Mouse (Mus musculus): ENCODE measurements around the gene Sergef. TPM values are rescaled to one million over a fixed set of nuclear protein-coding genes. Genes with fewer than 3 reads are reported as not detected.
A peak's percentile ranks its signal among the peaks of the same experiment; 100 is the strongest.
"Not testable (repeated sequence)": the region's sequence is repeated elsewhere in the genome, so short reads cannot be mapped to it uniquely, and the experiment has no call there.

Gene Sergef
- total RNA-seq (2021), result 1 to 10 TPM; 3.0 to 3.1 TPM
- long read RNA-seq, experiment 1, partial matches to known transcripts, result 0 of 5 reads
- long read RNA-seq, experiment 1, other reads (novel, unspliced or antisense), result 1 of 5 reads
- long read RNA-seq, experiment 2, partial matches to known transcripts, result 0 of 4 reads
- long read RNA-seq, experiment 2, other reads (novel, unspliced or antisense), result 2 of 4 reads

DNA sequence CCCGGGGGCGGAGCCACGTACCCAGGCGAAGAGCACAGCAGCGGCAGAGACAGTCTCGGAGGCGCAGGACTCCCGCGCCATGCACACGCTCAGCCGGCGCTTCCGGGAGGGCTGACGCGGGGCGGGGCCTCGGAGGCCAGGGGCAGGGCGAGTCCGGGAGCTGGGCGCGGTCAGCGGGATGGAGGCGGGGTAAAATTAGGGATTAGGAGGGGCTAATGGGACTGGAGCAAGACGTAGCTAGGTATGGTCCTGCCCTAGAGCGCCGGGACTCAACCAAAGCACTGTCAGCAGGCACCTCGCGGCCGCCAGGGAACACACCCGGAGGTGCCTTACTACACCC, at the start of gene Sergef:
TSS of gene Sergef (minus strand) at position 116 of the 340 bp plus-strand sequence.
- peak; percentile 79 to 85 for DNase-seq
- intact Hi-C loops (cut with DNase I), result no loop called here

DNA sequence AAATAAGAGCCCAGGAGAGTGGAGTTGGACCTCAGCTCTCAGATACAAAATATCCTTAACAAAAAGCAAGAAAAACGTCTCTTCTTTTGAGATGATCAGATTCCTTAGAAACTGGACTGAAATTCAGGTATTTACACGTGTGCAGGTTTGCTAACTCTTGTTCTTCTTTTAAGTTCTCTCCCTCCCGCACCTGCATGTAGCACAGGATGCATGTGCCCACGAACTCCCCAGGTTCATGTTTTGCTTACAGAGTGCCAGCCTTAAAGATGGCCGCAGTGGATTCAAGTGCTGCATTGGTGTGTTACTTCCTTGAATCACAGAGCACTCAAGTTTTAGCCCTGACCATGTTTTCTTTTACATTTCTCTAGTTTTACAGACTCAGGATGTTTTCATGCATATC, 47.2 kb upstream of the Sergef start:
- no peak for DNase-seq
- intact Hi-C loops (cut with DNase I), result no loop called here

DNA sequence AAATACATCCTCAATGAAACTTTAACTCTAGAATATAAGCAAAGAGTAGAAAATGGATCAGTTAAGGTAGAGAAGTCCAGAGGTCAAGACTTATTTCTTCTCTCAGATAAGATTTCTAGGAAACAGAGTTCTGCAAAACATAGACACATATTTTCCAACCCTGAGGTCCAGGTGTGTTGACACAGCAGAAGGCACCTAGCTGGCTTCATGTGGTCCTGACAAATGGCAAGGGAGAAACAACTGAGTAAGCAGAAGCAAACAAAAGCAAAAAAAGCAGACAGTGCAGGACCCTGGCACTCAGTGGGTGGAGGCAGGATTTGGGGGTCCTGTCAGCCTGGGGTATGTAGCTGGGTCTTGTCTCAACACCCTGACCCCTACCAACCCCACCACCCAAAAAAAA, 41.1 kb upstream of the Sergef start:
- intact Hi-C loops (cut with DNase I), result no loop called here

DNA sequence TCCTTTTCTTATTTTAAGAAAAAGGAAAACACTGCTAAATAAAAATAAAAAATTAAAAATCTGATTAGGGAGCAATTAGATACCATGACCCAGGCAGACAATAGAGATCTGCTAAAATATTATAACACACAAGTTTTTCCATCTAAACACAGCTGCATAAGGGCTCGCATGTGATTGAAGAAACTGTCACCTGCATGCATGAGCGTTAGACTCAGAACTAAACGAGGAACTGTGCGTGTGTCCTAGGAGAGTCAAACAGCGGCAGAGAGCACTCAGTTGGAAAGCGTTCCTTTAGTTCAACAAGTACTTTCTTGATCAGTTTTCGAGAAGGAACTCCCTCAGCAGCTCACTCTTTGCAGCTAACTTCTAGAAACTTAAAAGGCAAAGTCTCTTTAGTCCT, 39.4 kb upstream of the Sergef start:
- intact Hi-C loops (cut with DNase I); DNase-seq: not testable (repeated sequence)

More for the DNA sequence above, 41.1 kb upstream of the Sergef start:
- no peak for DNase-seq

DNA sequence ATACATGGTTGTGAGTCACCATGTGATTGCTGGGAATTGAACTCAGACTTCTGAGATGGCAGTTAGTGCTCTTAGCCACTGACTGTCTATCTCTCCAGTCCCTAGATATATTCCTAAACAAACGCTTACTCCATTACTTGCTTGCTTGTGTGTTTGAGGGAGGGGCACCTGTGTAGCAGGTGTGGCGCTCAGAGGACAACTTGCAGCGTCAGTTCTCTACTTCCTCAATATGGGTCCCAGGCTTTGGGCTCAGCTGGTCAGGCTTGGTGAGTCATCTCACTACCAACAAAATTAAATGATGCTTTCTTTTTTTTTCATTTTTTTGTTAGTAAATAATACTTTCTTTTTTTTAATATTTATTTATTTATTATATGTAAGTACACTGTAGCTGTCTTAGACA, 38.8 kb upstream of the Sergef start:
- intact Hi-C loops (cut with DNase I), result no loop called here

DNA sequence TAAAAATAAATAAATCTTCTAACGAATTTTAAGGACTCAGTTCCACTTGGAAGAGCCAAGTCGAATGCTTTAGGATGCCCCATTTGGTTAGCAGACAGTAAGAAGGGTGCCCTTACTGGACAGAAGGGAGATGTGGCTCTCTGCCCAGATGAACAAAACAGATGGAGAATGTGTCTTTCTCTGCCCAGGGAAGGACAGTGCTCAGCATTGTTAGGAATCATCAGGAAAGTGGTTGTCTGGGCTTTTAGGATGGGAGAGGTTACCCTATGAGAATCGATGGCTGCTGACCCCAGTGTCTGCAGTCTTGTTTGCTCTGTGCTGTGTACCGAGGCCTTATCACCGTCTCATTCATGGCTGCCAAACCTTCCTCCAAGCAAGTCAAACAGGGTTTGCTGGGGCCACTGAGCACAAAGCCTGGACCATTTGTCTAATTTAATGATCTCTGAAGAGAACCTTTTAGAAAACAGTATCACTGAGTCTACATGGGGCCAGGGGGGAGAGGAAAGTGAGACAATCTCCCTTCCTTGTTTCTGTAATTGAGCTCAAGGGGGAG, 37.3 kb upstream of the Sergef start:
- no peak for DNase-seq
- intact Hi-C loops (cut with DNase I), result no loop called here

More for the DNA sequence above, 38.8 kb upstream of the Sergef start:
- DNase-seq, result no peak

DNA sequence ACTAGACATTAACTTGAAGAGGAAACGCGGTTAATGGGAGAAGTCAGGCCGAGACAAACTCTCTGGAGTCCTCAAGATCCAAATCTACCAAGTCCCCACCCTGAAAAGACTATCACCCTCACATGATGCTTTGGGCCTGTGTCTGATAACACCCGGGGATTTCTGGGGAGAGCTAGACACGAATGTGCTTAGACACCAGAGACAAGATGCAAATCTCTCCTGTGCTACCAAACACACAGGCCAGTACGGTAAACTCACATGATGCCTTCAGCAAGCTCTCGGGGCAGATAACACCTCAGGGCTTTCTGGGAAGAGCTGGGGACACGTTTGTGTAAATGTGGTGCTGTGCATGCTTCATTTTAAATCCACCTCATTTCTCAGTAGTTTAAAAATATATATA, 36.3 kb upstream of the Sergef start:
- intact Hi-C loops (cut with DNase I), result no loop called here
- no peak for DNase-seq

DNA sequence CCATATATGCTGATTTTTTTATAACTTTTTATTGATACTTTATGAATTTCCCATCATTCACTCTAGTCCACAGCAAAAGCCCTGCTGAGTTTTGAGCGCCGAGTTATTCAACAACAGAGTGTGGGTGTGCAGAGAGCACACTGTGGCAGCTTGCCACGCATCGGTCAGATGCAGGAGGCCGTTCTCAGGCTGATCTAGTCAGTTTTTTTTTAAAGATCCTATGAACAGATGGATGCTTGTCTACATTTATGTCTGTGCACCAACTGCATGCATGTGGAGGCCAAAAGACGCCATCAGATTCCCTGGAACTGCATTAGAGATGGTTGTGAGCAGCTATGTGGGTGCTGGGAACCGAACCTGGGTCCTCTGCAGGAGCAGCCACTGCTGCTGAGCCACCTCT, 35.5 kb upstream of the Sergef start:
- no peak for DNase-seq
- intact Hi-C loops (cut with DNase I), result no loop called here

DNA sequence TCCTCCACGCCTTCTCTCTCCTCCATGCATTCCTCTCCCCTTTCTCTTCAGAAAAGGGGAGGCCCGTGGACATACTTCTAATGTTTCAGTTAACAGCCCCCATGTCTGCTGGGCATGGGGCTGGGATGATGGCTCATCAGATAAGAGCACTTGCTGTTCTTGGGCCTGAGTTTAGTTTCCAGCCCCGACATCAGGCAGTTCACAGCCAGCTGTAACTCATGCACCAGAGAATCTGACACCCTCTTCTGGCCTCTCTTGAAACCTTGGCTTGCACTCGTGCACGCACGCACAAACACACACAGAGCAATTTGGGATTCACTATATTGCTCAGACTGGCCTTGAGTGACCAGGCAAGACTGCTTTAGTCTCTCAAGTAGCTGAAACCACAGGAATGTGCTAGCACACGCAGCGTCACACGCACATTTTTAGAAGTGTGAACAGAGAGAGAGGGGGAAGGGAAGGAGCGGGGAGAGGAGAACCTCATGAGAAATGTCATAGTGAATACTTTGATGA, 32.6 kb upstream of the Sergef start, which contains the start of gene Tph1:
TSS of gene Tph1 (minus strand) at position 378 of the 513 bp plus-strand sequence.
- intact Hi-C loops (cut with DNase I), result no loop called here
- no peak for DNase-seq

DNA sequence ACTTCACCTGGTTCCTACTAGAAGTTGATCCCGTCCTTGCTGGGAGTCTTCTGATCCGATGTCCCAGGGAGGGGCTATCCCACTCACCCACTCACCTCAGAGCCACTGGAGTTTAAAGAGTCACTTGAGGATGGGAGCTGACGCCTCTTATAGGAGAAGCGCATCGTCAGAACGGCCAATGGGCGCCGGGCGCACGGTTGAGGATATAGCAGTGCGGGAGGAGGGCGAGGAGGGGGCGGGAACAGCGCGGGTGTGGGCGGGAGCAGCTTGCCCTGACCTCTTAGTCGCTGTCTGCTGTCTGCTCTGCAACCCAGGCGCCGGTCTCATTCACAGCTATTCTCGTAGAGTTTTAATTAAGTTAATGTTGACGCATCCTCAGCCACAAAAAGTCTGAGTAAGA, 27.6 kb upstream of the Sergef start:
- intact Hi-C loops (cut with DNase I), result no loop called here
- no peak for DNase-seq

DNA sequence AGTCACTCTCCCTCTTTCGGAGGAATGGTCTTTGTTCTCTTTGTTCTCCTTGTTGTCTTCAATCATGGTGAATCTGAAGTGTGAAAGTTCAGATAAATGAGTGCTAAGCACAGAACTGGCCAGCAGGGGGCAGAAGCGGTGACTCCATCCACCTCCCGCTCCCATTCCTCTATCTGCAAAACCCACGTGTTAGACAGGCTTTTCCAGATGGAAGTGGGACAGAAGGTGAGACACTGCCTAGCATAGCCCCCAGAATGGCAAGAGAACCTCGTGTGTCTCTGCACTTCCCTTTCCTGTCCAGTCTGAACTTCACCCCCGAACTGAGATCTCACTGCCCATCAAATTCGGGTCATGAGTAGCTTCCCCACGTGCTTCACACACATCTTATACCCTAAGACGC, 25.6 kb upstream of the Sergef start:
- intact Hi-C loops (cut with DNase I), result no loop called here
- DNase-seq, result no peak

DNA sequence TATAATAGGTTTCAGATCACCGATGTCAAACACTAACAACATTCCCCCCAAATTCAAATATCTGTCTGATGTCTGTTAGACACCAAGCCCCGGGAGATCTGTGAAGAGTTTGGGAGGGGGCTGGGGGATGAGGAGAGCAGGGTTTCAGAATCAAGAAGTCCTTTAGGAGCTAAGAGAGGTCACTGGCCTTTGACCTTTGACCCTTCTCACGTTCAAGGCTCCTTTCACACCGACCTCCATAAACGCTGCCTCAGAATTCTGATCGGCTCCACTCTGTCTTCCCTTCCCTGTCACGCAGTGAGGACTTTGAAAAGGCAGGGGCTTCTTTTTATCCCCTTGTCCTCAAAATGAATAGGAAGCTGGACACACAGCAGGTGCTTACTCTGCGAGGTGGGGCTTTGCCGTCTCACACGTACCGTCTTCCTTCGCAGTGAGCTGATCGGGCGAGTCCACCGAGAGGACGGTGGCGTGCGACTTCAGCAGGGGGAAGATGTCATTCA, 22.0 kb upstream of the Sergef start:
- intact Hi-C loops (cut with DNase I), result no loop called here

DNA sequence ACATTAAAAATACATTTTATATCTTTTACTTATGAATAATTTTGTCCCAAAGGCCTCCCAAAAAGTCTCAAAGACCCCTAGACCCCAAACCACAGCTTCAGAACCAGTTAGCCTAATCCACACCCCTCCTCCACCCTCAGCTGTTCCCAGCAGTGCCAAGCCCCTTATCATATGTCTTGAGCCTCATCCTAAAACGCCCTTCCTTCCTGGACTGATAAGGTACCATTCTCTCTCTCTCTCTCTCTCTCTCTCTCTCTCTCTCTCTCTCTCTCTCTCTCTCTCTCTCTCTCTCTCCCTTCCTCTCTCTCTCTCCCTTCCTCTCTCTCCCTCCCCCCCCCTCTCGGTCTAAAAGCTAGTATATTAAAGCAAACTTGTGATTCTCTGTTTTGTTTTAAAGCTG, 12.7 kb upstream of the Sergef start:
- DNase-seq, result no peak
- intact Hi-C loops (cut with DNase I), result no loop called here

More for the DNA sequence above, 22.0 kb upstream of the Sergef start:
- DNase-seq, result no peak

DNA sequence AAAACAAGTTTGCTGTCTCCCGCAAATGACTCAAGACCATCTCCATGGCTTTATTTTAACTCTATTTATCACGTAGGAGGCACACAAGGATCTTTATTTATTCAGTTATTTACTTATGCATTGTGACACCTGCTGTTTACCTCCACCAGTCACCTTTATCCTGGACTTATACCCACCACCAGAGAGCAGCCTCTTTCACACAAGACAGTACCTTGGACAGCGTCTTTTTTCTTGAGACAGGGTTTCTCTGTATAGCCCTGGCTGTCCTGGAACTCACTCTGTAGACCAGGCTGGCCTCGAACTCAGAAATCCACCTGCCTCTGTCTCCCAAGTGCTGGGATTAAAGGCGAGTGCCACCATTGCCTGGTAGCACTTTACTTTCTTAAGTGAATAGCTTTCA, 10.6 kb upstream of the Sergef start:
- DNase-seq; intact Hi-C loops (cut with DNase I): not testable (repeated sequence)

DNA sequence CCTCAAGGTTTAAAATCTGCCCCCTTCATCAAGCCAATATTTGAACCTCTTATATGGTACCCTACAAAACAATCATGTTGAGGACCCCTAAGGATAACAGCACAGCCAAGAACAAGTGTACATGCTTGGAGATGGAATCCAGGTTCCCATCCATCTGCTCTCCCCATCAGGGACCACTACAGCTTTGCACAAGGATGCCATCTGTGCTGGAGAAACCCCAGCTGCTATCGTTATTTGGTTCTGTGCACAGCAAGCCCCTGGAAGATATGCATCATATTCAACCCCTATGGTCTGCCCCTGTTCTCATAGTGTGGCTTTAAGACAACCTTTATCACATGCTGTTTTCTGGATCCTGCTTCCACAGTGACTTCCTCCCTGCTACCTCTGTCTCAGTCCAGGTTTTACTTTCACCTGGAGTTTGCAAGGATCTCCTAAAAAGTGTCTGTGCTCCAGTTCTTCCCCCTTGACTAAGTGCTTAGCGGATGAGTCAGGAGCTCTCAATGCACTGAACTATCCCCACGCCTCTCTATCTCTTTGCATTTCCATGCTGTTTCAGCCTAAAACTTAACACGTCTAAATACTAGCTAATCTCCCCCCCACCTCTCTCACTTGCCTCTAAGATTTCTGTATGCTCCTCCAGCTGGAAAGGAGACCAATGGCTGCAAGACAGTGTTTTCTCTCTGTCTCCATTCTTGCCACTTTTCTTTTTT, 9.0 kb upstream of the Sergef start:
- intact Hi-C loops (cut with DNase I), result no loop called here

DNA sequence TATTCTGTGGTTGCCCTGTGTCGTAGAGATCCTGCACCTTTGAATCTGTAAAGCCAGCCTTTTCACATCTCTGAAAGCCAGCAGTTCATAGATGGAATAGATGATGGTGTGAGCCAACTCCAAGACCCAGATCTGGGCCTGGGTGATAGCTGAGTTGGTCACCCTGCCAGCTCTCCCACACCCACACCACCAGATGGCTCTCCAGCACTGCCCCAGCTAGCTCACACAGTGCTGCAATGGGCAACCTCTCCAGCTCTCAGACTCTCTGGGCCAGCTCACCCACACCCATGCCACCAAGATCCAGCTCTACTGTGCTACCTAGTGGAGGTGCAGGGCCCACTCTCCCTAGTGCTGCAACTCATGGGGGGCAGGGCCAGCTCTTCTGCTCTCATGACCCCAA, 3.6 kb upstream of the Sergef start:
- intact Hi-C loops (cut with DNase I), result no loop called here

More for the DNA sequence above, 9.0 kb upstream of the Sergef start:
- DNase-seq, result no peak

DNA sequence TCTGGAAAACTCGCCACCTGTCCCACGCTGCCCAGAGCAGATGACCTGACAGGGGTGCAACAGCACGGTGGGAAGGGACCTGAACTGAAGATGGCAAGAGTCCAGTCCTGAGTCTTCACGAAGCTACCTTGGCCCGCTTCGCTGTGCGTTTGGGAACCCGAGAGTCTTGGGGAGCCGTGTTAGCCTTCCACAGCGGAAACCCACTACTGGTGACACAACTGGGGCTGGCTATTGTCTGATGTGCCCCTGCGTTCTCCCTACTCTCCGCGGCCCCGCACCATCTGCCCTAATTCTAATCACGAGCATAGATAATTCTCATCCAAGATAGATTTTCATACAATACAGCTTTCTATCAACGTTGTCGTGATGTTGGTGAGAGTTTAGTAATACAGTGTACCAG, 455 bp upstream of the Sergef start:
- intact Hi-C loops (cut with DNase I), result no loop called here
- no peak for DNase-seq

More for the DNA sequence above, 3.6 kb upstream of the Sergef start:
- no peak for DNase-seq

DNA sequence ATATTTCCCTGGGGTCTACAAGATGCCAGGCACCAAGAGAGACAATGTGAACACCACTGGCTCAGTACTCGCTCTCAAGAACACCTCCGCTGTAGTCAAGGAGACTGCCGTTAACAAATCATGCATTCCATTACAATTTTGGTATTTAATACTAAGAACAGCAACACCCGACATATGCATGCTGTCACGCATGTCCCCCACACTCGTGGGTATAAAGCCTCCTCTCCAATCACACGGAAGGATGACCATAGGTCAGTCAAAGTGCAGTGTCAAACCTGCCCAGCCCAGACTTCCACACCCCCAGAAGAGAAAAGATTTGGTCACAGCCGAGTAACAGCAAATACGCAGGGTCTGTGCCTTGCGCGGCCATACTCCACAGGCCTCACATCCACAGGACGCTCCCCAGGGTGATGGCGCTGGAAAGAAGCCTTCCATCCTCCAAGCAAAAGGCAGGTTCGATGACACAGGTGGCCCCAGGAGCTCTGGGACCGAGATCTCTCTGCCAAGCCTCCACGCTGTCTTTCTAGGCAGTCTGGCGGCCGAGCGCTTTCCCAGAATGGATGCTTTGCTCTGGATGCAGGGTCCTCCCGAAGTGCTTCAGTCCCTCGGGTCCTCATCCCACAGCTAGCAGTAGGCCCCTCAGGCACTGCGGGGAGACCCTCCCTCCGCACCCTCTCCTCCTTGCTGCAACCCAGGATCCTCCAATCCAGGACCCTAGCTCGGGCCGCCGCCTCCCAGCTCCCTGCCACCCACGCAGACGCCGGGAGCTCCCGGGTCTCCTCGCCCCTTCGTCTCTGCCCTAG, 517 bp downstream of the Sergef start:
- intact Hi-C loops (cut with DNase I), result no loop called here
- DNase-seq, result no peak

DNA sequence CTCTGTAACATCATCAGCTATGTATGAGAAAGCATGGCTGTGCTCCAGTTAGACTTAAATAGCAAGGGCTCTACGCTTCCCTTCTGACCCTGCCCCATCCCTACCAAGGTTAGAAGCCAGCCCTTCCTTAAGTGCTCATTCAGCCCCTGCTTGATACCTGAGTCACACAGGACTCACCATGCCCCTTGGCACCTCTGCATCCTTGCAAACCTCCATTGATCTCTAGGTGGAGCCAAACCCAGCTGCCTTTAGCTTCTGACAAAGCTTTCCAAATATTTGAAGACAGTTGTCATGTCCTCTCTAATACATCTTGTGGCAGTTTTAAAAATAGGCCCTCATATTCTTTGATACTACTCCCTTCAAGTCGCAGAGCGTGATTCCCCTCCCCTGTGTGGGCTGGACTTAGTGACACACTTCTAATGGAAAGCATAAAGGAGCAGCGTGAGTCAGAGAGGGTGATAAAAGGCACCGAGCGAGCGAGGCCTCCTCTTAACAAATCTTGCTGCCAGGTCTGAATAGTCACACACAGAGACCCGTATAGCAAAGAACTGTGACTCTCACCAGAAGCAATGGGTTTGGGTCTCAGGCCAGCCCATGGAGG, 11.1 kb downstream of the Sergef start:
- DNase-seq, result no peak
- intact Hi-C loops (cut with DNase I), result no loop called here

DNA sequence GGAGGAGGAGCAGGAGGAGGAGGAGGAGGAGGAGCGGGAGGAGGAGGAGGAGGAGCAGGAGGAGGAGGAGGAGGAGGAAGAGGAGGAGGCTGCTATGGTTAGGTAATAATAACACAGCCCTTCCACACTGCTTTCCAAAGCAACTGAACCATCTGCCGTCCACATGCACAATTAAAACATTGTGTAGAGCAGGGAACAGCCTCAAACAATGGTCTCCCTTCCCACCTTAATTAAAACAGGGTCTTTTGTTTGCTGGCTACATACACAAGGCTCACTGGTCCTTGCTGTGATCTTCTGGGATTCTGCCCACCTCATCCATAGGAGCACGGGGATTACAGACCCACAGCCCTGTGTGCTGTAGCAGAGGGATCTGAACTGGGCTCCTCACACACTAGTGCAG, 15.6 kb downstream of the Sergef start:
- no peak for DNase-seq
- intact Hi-C loops (cut with DNase I), result no loop called here

All from gastrocnemius, postnatal 36 days (tissue).